Mouse (Mus musculus) forebrain, embryonic 10.5 days (tissue): ENCODE data around the gene Olfr1253. TPM values are rescaled to one million over a fixed set of nuclear protein-coding genes. Genes with fewer than 3 reads are reported as not detected.

Experiments used
- DNase-seq: peaks from one replicate; pipeline ENCODE4 v3.0.0-alpha.2; 2017; ENCODE audit warnings: low spot score; ENCODE audit errors: extremely low spot score
- H3K27ac ChIP-seq: fragments of 300-500 bp; sonication (generic); 2 replicates; pipeline ENCODE4 v1.5.1; 2016; ENCODE audit warnings: mild to moderate bottlenecking
- H3K27me3 ChIP-seq: fragments of 300-500 bp; sonication (generic); 2 replicates; pipeline ENCODE4 v1.6.1; 2016; ENCODE audit warnings: mild to moderate bottlenecking; ENCODE audit not compliant: poor library complexity, severe bottlenecking
- H3K36me3 ChIP-seq: fragments of 300-500 bp; sonication (generic); replicated peaks from 2 replicates; pipeline ENCODE4 v1.6.1; 2016; ENCODE audit warnings: mild to moderate bottlenecking, moderate library complexity
- H3K4me1 ChIP-seq: fragments of 300-500 bp; sonication (generic); 2 replicates; pipeline ENCODE4 v1.6.1; 2016
- H3K4me3 ChIP-seq: fragments of 300-500 bp; sonication (generic); 2 replicates; pipeline ENCODE4 v1.5.1; 2016; ENCODE audit warnings: mild to moderate bottlenecking, moderate library complexity
- H3K9me3 ChIP-seq: fragments of 300-500 bp; sonication (generic); 2 replicates; pipeline ENCODE4 v1.6.1; 2016; ENCODE audit warnings: mild to moderate bottlenecking, moderate library complexity
- WGBS: fragments of 180-500 bp; shearing (Covaris S2); methylation state at CpG from one replicate; pipeline ENCODE4 v1.1.7; 2016; 5-methylcytosine and 5-hydroxymethylcytosine counted together
- polyA plus RNA-seq: library from polyadenylated mRNA; unstranded; fragments of >200 nt; fragmentation: Nextera tagmentation; extraction: Ambion mirVana; gene quantifications from 2 replicates; pipeline ENCODE4 v1.2.1, GENCODE M21; 2016

Olfr1253 gene
- polyA plus RNA-seq, result not detected in 2 replicates

DNA sequence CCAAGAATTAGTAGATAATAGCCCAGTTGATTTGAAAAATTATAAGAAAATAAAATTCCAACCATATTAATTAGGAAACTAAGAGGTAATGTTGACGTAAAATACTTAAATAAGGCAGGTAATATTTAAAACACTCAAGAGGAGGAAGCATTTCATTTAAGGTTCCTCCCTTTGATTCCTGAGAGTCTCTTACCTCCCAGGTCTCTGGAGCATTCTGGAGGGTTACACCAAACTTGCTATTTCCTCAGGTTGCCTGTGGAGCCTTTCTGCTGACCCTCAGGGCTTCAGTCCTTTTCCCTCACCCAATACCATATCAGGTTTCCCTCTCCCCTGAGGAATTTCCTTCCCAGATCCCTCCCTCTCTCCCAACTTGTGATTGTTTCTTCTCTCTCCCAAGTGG, at the start of gene Olfr1253:
Gene Olfr1253, minus strand, starts transcription at position 101 of the 400 bp plus-strand sequence.
- no peaks in the 10 kb centered on the region for H3K4me1 ChIP-seq

DNA sequence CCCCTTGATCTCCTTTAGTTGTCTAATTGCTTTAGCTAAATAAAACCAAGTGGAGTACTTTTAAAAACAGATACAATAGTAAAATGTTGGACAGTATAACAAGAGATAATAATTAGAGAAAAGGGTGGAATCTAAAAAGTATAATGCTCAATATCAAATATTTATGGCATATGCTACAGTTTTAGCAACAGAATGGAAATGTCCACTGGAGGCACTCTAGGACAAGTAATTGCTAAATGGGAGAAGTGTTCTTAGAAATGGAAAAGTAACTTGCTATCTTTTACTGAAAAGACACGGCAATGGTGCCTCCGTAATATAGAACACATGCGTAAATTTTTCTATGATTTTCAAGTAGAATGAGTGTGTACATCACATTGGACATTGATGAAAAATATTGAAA, 42.7 kb upstream of the Olfr1253 start:
- Histone ChIP-seq H3K36me3 (no peaks in the 10 kb centered on the region), H3K4me1 (no peaks in the 10 kb centered on the region), H3K9me3 (no peaks in the 10 kb centered on the region), H3K27me3 (no peaks in the 10 kb centered on the region), H3K27ac (no peak overlapping the region), H3K4me3 (no peak overlapping the region)
- 97% methylated on average over 3 of the region's 3 CpGs for WGBS
- DNase-seq, result no peak

More for the DNA sequence above, at the start of gene Olfr1253:
- Histone ChIP-seq H3K27me3 (no peaks in the 10 kb centered on the region), H3K27ac (no peak within 1 kb of the TSS), H3K4me3 (no peak within 1 kb of the TSS), H3K36me3 (no peaks in the 10 kb centered on the region), H3K9me3 (no peaks in the 10 kb centered on the region)
- WGBS, result 95% methylated on average over 1 of the region's 1 CpGs
- DNase-seq, result no peak

DNA sequence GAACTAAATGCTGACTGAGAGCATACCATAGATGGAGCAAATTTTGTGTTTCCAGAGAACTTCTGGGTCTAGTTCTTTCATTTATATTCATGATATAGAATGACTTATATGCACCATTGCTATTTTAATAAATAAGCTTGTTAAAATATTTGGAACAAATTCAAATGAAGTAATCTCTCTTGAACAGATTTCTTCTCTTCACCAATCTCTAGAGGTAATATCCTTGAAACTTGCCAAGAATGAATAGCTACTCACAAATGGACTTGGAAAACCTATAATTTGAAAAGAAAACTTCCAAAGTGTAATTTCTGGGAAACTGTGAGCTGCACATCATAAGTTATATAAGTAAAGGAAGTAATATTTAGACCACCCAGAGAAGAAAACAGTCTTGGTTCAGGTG, 36.6 kb upstream of the Olfr1253 start, which contains the start of gene Olfr1254:
Gene Olfr1254, minus strand, starts transcription at position 101 of the 400 bp plus-strand sequence.
- no peaks in the 10 kb centered on the region for H3K9me3 ChIP-seq
- H3K27me3 ChIP-seq, result no peaks in the 10 kb centered on the region
- DNase-seq, result no peak
- no peak within 1 kb of the TSS for H3K4me3 ChIP-seq
- no peaks in the 10 kb centered on the region for H3K36me3 ChIP-seq
- no peak within 1 kb of the TSS for H3K27ac ChIP-seq
- no peaks in the 10 kb centered on the region for H3K4me1 ChIP-seq

DNA sequence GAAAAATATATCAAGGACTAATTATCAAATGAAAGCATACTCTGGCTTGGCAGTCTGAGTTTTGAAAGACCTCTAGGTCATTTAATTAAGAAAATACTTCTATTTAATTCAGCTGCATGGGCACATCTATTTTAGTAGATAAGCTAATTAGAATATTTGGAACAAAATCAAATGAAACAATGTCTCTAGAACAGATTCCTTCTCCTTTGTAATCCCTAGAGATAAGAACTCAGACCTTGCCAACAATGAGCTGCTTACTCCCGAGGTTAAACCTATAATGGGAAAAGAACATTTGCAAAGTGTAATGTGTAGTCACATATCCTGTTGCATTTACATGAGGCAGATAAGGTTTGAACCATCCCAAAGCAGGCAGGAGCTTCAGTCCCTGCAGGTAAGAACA, 32.0 kb downstream of the Olfr1253 start, which contains the start of gene Olfr1252:
Gene Olfr1252, minus strand, starts transcription at position 101 of the 400 bp plus-strand sequence.
- WGBS, result 73% methylated on average over 1 of the region's 1 CpGs
- no peak for DNase-seq
- Histone ChIP-seq H3K36me3 (no peaks in the 10 kb centered on the region), H3K9me3 (no peaks in the 10 kb centered on the region), H3K27ac (no peak within 1 kb of the TSS), H3K27me3 (no peaks in the 10 kb centered on the region), H3K4me1 (no peaks in the 10 kb centered on the region), H3K4me3 (no peak within 1 kb of the TSS)

Other genes with a start within 250 kb of the Olfr1253 start
- gene Olfr1243, start 225.6 kb downstream of the Olfr1253 start, polyA plus RNA-seq, result not detected in 2 replicates
- not detected in 2 replicates for gene Olfr1245, start 178.6 kb downstream of the Olfr1253 start, polyA plus RNA-seq
- not detected in 2 replicates for gene Olfr1246, start 163.9 kb downstream of the Olfr1253 start, polyA plus RNA-seq
- not detected in 2 replicates for gene Olfr1247, start 143.0 kb downstream of the Olfr1253 start, polyA plus RNA-seq
- gene Olfr1248, start 138.8 kb downstream of the Olfr1253 start, polyA plus RNA-seq, result not detected in 2 replicates
- gene Olfr1249, start 122.1 kb downstream of the Olfr1253 start, polyA plus RNA-seq, result not detected in 2 replicates
- not detected in 2 replicates for gene Olfr1250, start 95.6 kb downstream of the Olfr1253 start, polyA plus RNA-seq
- gene Olfr1251, start 85.2 kb downstream of the Olfr1253 start, polyA plus RNA-seq, result not detected in 2 replicates
- gene Olfr1252, start 32.1 kb downstream of the Olfr1253 start, polyA plus RNA-seq, result not detected in 2 replicates
- not detected in 2 replicates for gene Olfr1254, start 36.5 kb upstream of the Olfr1253 start, polyA plus RNA-seq
- not detected in 2 replicates for gene Olfr1255, start 55.0 kb upstream of the Olfr1253 start, polyA plus RNA-seq
- gene Olfr1256, start 84.5 kb upstream of the Olfr1253 start, polyA plus RNA-seq, result not detected in 2 replicates
- not detected in 2 replicates for gene Olfr48, start 91.1 kb upstream of the Olfr1253 start, polyA plus RNA-seq
- gene Olfr1257, start 121.3 kb upstream of the Olfr1253 start, polyA plus RNA-seq, result not detected in 2 replicates
- not detected in 2 replicates for gene Olfr1258, start 170.2 kb upstream of the Olfr1253 start, polyA plus RNA-seq
- not detected in 2 replicates for gene Olfr1259, start 191.6 kb upstream of the Olfr1253 start, polyA plus RNA-seq
- gene Olfr1260, start 217.2 kb upstream of the Olfr1253 start, polyA plus RNA-seq, result not detected in 2 replicates
- gene Olfr1261, start 234.1 kb upstream of the Olfr1253 start, polyA plus RNA-seq, result not detected in 2 replicates
- not detected in 2 replicates for gene Olfr1262, start 243.1 kb upstream of the Olfr1253 start, polyA plus RNA-seq